Mouse (Mus musculus) megakaryocyte-erythroid progenitor cell, adult 5-6 weeks (primary cell): ENCODE data around the gene Lsm6. TPM values are rescaled to one million over a fixed set of nuclear protein-coding genes. Genes with fewer than 3 reads are reported as not detected.
A peak's percentile ranks its signal among the peaks of the same experiment; 100 is the strongest.

Experiments used
- ATAC-seq: replicated peaks from 2 replicates; pipeline ENCODE4 v1.8.0; 2016; ENCODE audit warnings: mild to moderate bottlenecking, inconsistent platforms; ENCODE audit not compliant: severe bottlenecking, poor library complexity, low FRiP score, low TSS enrichment
- total RNA-seq, 2 experiments: library from RNA; stranded (forward) in 1 of 2; stranded (reverse) in 1 of 2; fragments of 200-1000, 215-1000 nt in 1 of 2; fragments of >200 nt in 1 of 2; fragmentation: Nextera tagmentation in 1 of 2; gene quantifications; 2 replicates each; pipeline ENCODE4 v1.2.3; 2014 to 2017

Gene Lsm6
- 144 and 154 TPM in 2 replicates for total RNA-seq (2014; fragmentation: Nextera tagmentation)
- 85.0 and 123 TPM in 2 replicates for total RNA-seq (2017)

DNA sequence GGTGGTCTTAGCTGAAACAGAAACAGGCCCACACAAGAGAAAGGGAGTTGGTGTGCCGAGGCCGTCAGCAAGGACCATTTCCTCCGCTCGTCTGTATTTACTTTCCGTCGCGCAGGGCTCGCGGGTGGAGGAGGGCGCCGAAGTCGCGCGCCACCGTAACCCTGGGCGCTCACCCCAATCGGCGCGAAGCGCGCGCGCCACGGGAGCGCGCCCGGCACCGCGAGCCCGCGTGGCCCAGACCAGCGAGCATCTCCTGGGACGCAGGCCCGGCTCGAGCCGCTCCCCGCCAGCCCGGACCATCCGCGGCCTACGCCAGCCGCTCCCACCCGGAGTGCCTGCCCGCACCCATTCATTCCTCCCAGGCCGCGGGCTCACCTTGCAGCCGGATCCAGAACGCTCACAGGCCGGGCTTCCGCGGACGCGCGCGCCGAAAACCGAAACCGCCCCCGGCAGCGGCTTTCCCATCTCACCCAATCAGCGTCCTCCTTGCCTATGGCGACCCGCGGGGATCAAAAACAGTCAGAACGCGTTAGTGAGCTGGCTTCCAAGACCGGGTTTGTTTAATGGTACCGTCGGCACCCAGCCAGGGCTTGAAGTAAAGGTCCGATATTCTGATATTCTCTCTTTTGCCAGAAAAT, at the start of gene Lsm6:
Lsm6 (minus strand) TSS at position 468 of the 638 bp plus-strand sequence.
- ATAC-seq: peak; percentile 93

DNA sequence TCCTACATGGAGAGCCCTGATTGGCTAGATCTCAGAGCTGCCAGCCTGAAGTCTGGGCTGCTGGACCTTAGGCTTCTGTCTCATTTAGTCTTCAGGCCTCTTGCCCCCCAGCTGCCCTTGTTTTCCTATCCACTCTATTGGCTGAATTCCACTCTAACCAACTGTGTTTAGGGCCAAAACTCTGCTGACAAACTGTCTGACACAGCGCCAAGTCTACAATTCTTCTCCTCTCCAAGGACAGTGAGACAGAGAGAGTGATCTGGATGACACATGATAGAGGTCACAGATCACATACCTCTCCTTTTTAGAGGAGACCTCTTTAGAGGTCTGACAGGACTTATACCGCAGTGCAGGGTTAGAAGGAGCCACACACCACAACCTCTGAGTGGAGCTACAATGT, 46.1 kb upstream of the Lsm6 start:
- ATAC-seq: no peak

DNA sequence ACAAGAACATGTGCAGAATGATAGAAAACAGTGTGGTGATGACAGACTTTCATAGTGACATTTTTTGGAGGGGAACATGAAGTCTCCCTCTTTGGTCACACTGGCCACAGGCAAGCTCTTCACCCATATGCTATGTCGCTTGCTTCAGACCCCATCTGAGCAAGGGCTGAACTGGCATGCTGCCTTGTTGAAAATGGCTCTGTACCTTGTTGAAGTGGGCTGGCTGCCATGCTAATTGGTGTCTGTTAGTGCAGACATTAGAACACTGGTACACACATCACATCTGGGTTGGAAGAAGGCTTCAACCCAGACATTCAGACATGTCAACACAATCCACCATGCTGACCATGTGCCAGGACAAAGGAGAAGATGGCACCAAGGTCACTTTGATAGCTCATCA, 42.1 kb upstream of the Lsm6 start:
- ATAC-seq: no peak

DNA sequence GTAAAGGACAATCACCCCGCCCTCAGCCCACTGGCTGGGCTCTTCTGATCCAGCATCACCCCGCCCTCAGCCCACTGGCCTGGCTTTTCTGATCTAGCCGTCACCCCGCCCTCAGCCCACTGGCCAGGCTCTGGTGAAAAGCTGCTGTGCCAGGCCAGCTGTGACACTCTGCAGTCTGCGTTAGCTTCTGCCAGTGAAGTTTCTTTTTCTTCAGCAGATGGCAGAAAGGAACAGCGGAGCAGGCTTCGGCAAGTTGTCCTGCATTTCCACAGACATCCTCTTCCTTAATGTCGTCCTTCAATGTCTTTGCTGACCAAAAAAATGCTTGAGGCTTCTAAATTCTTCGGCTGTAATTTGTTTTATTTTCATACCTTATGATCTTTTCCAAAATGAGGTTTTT, 41.1 kb upstream of the Lsm6 start:
- no peak for ATAC-seq

DNA sequence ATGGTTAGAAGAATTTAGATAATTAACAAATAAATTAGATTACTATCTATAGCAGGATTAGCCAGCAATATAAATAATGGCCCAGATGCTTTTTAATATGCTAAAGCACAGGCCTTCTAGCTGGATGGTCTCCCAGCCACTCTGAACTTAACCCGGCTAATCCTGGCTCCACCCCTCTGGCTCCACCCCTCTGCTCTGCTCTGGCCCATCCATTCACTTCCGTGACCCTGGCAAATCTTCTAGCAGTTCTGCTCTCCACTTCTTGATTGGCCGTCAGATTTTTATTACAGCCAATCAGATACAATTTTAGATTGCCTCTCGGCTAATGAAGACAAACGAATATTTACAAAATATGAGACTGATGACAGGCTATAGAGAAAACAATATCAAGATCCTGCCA, 39.8 kb upstream of the Lsm6 start:
- ATAC-seq: no peak

DNA sequence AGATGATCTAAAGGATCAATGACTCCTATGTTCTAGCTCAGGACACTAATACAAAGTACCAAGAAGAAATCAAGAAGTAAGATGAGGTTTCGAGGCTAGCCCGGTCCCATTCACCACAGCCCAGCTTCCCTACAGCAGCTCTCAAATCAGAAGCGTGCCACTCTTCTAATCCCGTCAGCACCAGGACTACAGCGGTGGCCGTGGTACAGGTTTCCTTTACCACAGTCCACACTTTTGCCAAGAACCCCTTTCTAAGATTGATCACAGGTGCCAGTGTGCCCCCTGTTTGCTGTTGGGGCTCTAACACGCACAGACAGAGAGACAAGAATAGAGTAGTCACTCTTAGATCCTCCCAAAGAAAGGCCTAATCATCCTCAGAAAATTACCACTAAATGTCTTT, 36.5 kb upstream of the Lsm6 start:
- ATAC-seq: no peak

DNA sequence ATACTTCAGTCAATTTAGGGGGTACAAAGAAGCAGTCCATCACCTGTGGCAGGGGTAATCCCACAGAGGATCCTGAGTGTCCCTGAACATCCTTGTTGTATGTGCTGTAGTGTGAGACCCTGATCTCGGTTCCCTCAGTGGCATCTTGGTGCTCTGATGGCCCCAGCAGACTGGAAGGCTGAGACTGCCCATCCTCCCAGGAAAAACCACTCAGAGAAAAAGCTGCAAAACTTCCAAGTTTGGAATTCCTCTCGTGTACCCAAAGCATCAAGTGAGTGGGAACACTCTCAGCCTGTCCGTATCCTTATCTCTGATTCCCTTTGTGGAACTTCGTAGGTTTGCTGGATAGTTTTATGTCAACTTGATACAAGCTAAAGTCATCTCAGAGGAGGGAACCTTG, 31.3 kb upstream of the Lsm6 start:
- no peak for ATAC-seq

DNA sequence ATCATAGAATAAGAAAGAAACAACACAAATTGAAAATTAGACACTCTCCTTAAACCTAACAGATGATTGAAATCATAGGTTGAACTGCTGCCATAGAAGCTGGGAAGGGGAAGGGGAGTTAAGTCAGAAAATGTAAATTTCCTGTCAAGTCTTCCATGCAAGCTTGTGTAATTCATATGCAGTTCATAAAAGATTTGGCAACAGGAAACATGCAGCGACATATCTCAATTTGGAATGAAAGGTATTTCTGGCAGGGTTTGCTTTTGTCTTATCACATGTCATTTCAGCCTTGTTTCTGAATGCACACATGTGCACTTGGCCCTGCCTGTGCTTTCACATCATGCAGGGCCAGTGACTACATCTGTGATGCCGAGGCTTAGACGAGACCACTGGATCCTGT, 26.3 kb upstream of the Lsm6 start:
- no peak for ATAC-seq

DNA sequence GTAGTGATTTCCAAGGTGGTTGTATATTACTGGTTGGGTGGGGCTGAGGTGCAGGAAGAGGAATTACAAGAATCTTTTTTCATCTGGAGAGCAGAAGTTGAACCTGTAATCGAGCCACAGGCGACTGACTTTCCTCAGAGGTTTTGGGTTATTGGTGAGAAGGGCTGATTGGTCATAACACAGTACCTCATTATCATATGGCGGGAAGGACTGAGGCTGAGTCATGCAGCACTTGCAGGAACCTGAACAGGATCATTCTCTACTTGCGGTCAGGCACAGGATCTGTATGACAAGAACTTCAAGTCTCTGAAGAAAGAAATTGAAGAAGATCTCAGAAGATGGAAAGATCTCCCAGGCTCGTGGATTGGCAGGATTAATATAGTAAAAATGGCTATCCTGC, 23.6 kb upstream of the Lsm6 start:
- ATAC-seq: no peak

DNA sequence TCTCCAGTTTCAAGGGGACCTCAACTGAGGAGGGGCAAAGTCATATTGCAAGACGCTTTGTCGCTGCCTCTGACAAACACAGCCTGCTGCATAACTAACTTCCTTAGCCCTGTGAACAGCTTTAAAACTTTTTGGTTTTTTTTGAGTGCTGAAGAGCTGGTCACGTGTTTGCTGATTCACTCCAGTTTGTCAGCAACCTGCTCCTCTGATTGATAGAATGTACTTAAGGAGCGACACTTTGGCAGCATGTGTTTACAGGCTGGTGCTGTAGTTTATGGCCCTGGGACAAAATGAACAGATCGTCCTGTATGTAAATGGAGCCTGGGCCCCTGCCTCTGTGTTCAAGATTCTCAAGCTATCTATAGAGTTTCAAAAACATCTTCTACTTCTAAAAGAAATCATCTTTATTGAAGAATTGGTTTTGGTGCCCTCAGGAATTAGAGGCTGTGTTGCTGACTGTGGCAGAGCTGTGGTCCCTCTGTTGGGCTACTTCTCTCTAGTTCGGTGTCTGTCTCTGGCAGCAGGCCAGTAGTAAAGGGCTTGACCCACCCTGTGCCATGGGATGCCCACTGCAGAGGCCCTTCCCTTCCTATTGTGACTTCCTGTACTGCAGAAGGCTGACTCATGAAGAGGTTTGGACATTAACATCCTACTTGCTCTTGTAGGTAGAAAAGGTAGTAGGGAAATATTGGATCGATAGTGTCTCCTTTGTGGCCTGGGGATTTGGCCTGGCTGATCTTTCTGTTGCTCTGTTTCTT, 17.9 kb upstream of the Lsm6 start:
- ATAC-seq: no peak

DNA sequence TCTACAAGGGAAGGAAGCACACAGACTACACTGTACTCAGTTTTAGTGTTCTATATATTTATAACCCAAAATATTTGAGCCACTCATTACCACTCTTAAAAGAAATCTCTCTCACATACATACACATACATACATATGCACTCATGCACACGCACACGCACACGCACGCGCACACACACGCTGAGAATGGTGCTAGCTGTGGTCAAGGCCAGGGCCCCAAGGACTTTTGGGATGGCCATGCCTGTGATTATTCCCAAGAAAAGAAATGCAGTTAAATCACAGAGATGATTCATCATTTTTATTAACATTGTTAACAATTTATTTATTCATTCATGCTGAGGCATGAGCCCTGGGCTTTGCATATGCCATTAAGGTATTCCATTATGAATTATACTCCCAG, 15.2 kb upstream of the Lsm6 start:
- ATAC-seq: no peak

DNA sequence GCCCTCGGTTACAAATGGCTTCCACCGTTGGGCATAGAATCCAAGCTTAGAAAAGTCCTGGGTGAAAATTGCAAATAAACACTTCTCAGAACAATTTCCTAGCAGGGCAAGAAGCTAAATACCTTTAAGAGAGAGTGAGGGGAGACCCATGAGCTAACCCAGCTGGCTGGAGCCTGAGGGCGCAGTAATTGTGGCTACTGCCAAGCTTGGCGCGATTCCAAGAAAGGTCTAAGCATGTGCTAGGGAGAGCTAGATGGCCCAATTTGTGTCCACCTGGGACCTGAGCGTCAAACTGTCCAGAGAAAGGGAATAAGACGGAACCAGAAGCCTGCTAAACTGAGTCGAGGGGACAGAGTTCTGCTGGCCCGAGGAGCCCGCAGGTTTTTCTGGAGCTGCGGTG, 7.5 kb upstream of the Lsm6 start:
- no peak for ATAC-seq

DNA sequence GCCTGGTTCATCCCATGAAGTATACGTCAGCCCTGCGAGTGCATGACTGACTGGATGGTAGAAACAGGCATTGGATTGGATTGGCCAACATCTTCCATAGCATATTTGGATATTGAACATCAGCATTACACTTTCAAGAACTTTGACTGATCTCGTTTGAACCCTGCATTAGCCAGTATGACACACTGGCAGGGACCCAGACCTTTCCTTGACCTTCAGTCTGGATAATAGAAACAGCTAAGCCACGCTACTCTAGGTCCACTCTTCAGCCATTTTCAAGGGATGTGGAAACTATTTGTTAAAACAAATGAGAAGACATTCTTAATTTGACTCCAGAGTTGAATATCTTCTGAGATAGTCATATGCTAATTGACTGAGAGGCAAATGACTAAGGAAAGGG, 3.6 kb upstream of the Lsm6 start:
- ATAC-seq: no peak

DNA sequence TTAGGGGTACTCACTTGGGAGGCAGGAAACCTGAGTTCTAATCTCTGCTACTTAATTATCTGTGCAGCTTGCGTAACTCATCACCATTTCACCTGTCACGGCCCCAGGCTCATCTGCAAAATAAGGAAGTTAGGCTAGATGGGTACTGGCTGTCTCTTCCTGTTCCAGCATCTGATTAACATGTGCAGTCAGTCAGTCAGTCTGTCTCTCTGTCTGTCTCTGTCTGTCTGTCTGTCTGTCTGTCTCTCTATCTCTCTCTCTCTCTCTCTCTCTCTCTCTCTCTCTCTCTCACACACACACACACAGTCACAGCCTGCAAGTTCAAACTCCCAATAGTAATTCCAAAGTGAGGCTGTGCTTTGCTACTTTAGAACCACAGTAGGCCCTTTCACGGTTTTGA, 967 bp downstream of the Lsm6 start:
- peak; percentile 42; the same call in 1 of the 2 replicates for ATAC-seq

DNA sequence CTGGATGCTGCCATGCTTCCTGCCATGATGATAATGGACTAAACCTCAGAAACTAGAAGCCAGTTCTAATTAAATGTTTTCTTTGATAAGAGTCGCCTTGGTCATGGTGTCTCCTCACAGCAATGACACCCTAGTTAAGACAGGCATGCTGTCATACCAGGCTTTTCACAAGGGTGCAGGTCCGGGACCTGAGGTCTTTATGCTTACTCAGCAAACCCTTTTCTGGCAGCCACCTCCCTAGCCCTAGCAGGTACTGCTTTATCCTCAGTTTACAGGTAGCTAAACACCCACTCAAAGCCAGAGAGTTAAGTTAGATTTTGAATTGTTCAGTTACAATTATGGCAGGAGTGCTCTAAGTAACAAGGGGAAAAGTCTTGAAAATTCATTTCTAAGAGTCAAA, 6.2 kb downstream of the Lsm6 start:
- no peak for ATAC-seq

DNA sequence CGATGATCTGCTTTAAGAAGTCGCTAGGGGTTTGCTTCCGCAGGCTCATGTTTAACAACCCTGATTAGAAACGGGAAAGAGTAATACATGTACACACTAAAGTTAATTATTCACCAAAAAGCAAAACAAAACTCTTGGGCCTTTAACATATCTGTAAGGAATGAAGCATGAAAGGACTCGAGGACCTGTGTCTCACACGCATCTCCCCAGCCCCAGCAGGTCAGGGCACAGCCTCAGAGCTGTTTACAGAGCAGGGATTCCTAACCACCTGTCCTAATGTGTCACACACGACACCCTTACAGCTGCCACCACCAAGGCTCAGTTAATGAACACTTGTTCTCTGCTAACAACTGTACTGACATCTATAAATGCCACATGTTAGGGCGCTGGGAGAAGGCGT, 7.9 kb downstream of the Lsm6 start:
- ATAC-seq: no peak

DNA sequence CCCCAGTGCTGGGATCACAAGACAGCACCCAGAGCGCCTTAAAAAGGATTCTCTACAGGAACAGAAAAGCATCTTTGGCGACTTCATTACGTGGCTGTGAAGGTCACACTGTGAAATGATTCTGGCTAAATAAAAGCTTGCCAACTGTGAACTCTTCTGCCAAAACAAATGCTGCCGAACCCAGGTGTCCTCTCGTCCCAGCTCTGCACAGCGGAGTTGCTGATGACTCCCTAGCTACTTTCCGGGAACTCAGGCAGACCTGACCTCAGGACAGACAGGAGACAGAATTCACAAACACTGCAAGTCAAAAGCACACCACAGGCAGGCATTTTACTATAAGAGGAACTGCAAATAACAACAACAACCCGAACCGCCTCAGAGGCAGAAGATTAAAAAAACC, 8.5 kb downstream of the Lsm6 start:
- no peak for ATAC-seq

DNA sequence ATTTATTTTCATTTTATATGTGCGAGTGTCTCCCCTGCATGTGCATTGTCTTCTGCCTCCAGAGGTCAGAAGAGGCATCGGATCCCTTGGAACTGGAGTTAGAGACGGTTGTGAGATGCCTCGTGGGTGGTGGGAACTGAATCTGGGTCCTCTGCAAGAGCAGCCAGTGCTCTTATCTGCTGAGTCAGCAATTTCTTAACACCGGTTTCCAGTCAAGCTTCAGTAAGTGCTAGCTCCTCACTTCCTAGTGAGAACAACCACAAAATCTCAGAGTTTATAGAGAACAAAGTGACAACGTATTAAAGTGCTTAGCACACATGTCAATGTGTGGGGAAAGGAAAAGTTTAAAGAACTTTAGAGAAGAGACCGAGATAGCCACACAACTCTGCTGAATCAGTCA, 9.2 kb downstream of the Lsm6 start:
- no peak for ATAC-seq

DNA sequence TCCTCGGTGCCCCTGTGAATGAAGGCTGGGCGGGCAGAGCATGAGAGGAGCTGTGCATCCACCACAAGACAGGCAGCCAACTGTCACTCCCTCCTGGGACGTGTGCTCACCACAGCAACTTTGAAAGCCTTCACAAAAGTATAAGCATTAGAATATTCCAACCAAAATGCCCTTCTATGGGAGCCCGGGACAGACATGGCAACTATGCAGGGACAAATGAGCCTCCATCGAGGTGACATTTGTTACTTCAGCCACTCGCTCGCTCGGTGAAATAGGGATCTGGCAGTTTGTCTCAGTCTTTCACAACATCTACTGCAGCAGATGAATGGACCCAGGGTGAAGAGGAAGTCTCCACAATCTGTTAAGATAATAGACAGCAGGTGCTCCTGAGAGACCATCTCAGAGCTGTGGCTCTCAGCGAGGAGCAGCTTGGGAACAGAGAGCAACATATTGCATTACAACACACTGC, 10.7 kb downstream of the Lsm6 start:
- ATAC-seq: no peak

DNA sequence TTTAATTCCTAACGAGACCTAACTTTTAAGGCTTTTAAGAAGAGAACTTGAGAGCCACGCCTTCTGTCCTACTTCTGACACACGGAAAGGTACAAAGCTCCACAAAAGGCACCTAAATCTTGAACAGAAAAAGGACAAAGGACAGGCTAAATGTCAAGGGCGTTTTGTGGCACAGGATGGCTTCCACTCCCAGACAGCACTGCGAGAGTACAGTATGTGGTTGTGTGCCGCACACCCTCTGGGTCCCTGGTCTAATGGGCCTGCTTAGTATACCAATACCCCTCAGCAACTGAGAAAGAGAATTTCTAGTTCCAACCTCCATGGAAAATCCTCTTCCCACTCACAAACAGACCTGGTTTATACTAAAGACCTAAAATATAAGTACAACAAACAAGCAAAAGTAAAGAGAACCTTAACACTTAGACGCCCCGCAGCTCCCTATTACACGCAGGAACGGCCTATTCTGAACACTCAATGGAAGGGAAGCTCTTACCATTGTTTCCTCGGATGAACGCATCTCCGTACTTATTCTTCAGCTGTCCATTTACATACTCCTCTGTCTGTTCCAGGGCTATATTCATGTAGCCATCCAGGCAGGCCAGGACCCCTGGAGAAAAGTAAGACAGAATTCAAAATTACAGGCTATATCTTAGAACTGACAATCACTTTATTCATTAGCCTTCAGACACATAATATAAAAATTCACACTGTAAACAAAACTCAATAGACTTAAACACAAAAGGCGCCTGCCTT, 11.3 kb downstream of the Lsm6 start:
- no peak for ATAC-seq

DNA sequence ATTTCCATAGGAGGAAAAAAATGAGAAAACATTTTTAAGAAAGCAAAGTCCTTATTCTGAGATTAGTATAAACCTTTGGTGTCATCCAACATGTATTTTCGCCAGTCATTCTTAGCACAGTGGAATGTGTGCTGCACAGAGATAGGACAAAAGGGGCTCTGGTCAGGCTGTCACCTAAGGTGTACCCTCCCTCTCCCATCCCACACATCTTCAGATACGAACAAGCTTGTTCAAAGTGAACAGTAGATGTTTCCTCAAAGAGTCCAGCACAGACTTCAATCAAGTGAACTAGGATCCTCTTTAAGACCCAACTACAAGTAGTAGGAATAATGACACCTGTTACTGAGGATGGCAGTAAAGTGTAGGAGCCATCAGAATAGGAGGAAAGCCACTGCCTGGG, 12.1 kb downstream of the Lsm6 start:
- no peak for ATAC-seq
